Mouse (Mus musculus): Measurements from ENCODE around the gene 1700012B07Rik. TPM values are rescaled to one million over a fixed set of nuclear protein-coding genes. Genes with fewer than 3 reads are reported as not detected.
A peak's percentile ranks its signal among the peaks of the same experiment; 100 is the strongest.

The 1700012B07Rik gene
- total and polyA plus RNA-seq, 2 experiments from 2014 or later = not detected

GRCm38 (mm10) chr11:109873161-109873775, 45.4 kb upstream of the 1700012B07Rik start:
- DNase-seq (ENCODE audit: low spot score) = peak; percentile 79
- Histone ChIP-seq H3K27me3 (ENCODE audit: insufficient read depth, low read length) (no peaks in the 10 kb centered on the region), H3K36me3 (ENCODE audit: insufficient read depth, low read length) (no peaks in the 10 kb centered on the region), H3K4me1 (ENCODE audit: insufficient read depth, low read length) (no peaks in the 10 kb centered on the region), H3K27ac (ENCODE audit: low read depth, low read length) (no peak overlapping the region), H3K9me3 (ENCODE audit: low read length) (no peaks in the 10 kb centered on the region), H3K4me2 (ENCODE audit: low read depth, low read length, poor library complexity, severe bottlenecking) (no peak overlapping the region), H3K9ac (replicated peaks; ENCODE audit: low read length, poor library complexity, severe bottlenecking) (no peak overlapping the region), H3K4me3 (ENCODE audit: low read depth, low read length) (no peak overlapping the region)
- WGBS = 50% methylated on average over 9 of the region's 9 CpGs
- ATAC-seq (ENCODE audit: low FRiP score) = no peak
- peak; percentile 76 for TF ChIP-seq CTCF (IDR thresholded peaks at IDR 0.05)

DNA sequence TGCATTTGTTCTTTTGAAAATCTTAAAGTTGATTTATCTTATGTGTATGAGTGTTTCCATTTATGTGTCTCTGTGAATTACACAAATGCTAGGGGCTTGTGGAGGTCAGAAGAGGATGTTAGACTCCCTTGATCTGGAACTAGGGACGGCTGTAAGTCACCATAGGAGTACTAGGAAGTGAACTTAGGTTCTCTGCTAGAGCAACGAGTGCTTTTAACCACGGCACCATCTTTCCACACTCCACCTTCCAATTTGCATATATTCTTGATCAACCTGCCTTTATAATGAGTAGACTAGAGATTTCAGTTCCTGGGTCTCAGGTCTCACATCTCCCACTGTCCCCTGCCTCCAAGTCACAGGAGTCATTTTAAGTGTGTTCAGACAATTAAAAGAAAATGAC, 44.8 kb upstream of the 1700012B07Rik start:
- H3K27me3 ChIP-seq (ENCODE audit: insufficient read depth, low read length) = no peaks in the 10 kb centered on the region
- no peak for TF ChIP-seq CTCF (IDR thresholded peaks at IDR 0.05)
- no peaks in the 10 kb centered on the region for H3K4me1 ChIP-seq (ENCODE audit: insufficient read depth, low read length)
- H3K4me2 ChIP-seq (ENCODE audit: low read depth, low read length, poor library complexity, severe bottlenecking) = no peak overlapping the region
- H3K9me3 ChIP-seq (ENCODE audit: low read length) = no peaks in the 10 kb centered on the region
- H3K9ac ChIP-seq (replicated peaks; ENCODE audit: low read length, poor library complexity, severe bottlenecking) = no peak overlapping the region
- WGBS = 70% methylated on average over 3 of the region's 3 CpGs
- no peak overlapping the region for H3K4me3 ChIP-seq (ENCODE audit: low read depth, low read length)
- ATAC-seq (ENCODE audit: low FRiP score) (no peak), DNase-seq (ENCODE audit: low spot score) (no peak)
- H3K36me3 ChIP-seq (ENCODE audit: insufficient read depth, low read length) = no peaks in the 10 kb centered on the region
- H3K27ac ChIP-seq (ENCODE audit: low read depth, low read length) = no peak overlapping the region

GRCm38 (mm10) chr11:109872056-109872455, 44.2 kb upstream of the 1700012B07Rik start:
- 89% methylated on average over 10 of the region's 10 CpGs for WGBS
- H3K27ac ChIP-seq (ENCODE audit: low read depth, low read length) = no peak overlapping the region

GRCm38 (mm10) chr11:109867861-109868260, 40.0 kb upstream of the 1700012B07Rik start:
- H3K36me3 ChIP-seq (ENCODE audit: insufficient read depth, low read length) = no peaks in the 10 kb centered on the region
- TF ChIP-seq CTCF (IDR thresholded peaks at IDR 0.05) = no peak
- H3K4me3 ChIP-seq (ENCODE audit: low read depth, low read length) = no peak overlapping the region
- DNase-seq (ENCODE audit: low spot score) (no peak), ATAC-seq (ENCODE audit: low FRiP score) (no peak)
- no peak overlapping the region for H3K27ac ChIP-seq (ENCODE audit: low read depth, low read length)
- no peak overlapping the region for H3K9ac ChIP-seq (replicated peaks; ENCODE audit: low read length, poor library complexity, severe bottlenecking)
- WGBS = 90% methylated on average over 5 of the region's 5 CpGs
- H3K9me3 ChIP-seq (ENCODE audit: low read length) = peaks cover 3% of the 10 kb centered on the region; the same call in 1 of the 2 replicates
- H3K27me3 ChIP-seq (ENCODE audit: insufficient read depth, low read length) = no peaks in the 10 kb centered on the region
- no peak overlapping the region for H3K4me2 ChIP-seq (ENCODE audit: low read depth, low read length, poor library complexity, severe bottlenecking)
- H3K4me1 ChIP-seq (ENCODE audit: insufficient read depth, low read length) = no peaks in the 10 kb centered on the region

More at GRCm38 (mm10) chr11:109872056-109872455, 44.2 kb upstream of the 1700012B07Rik start:
- H3K4me1 ChIP-seq (ENCODE audit: insufficient read depth, low read length) = no peaks in the 10 kb centered on the region
- no peak overlapping the region for H3K4me3 ChIP-seq (ENCODE audit: low read depth, low read length)
- H3K36me3 ChIP-seq (ENCODE audit: insufficient read depth, low read length) = no peaks in the 10 kb centered on the region
- DNase-seq (ENCODE audit: low spot score) (no peak), ATAC-seq (ENCODE audit: low FRiP score) (no peak)
- no peak overlapping the region for H3K9ac ChIP-seq (replicated peaks; ENCODE audit: low read length, poor library complexity, severe bottlenecking)
- TF ChIP-seq CTCF (IDR thresholded peaks at IDR 0.05) = no peak
- no peak overlapping the region for H3K4me2 ChIP-seq (ENCODE audit: low read depth, low read length, poor library complexity, severe bottlenecking)
- no peaks in the 10 kb centered on the region for H3K27me3 ChIP-seq (ENCODE audit: insufficient read depth, low read length)
- H3K9me3 ChIP-seq (ENCODE audit: low read length) = no peaks in the 10 kb centered on the region

DNA sequence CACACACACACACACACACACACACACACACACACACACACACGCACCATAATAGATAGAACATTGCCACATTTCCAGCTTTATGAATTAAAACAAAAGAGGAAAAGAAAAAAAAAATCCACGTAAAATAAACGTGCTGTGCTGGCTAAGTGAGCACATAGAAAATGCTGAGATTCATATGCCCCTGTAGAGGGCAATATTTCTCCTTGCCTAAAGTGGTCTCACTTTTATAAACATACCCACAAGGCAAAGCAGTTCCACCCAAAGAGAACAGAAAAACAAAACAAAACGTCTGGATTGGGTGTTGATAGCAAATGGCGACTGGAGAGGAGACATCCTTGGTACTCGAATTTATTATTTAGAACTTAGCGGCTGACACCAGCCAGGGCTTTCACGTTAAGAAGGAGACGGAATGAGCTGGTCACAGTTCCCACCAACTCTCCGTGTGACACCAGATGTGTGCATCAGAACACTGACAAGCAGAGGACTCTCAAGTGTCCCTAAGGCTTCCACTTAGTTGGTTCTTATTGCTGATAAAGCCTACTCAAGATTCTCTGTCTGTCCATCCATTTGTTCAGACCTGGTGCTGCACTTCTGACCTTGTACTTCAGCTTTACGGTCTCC, 38.8 kb upstream of the 1700012B07Rik start:
- Histone ChIP-seq H3K27ac (ENCODE audit: low read depth, low read length) (no peak overlapping the region), H3K4me1 (ENCODE audit: insufficient read depth, low read length) (no peaks in the 10 kb centered on the region), H3K27me3 (ENCODE audit: insufficient read depth, low read length) (no peaks in the 10 kb centered on the region), H3K36me3 (ENCODE audit: insufficient read depth, low read length) (no peaks in the 10 kb centered on the region), H3K4me3 (ENCODE audit: low read depth, low read length) (no peak overlapping the region), H3K9me3 (ENCODE audit: low read length) (peaks cover 3% of the 10 kb centered on the region; the same call in 1 of the 2 replicates), H3K9ac (replicated peaks; ENCODE audit: low read length, poor library complexity, severe bottlenecking) (no peak overlapping the region), H3K4me2 (ENCODE audit: low read depth, low read length, poor library complexity, severe bottlenecking) (no peak overlapping the region)
- ATAC-seq (ENCODE audit: low FRiP score) (no peak), DNase-seq (ENCODE audit: low spot score) (no peak)
- WGBS = 84% methylated on average over 11 of the region's 11 CpGs
- peak; percentile 38 for TF ChIP-seq CTCF (IDR thresholded peaks at IDR 0.05)

GRCm38 (mm10) chr11:109865526-109865925, 37.7 kb upstream of the 1700012B07Rik start:
- H3K27ac ChIP-seq (ENCODE audit: low read depth, low read length) = no peak overlapping the region

More at GRCm38 (mm10) chr11:109865526-109865925, 37.7 kb upstream of the 1700012B07Rik start:
- Histone ChIP-seq H3K4me3 (ENCODE audit: low read depth, low read length) (no peak overlapping the region), H3K9ac (replicated peaks; ENCODE audit: low read length, poor library complexity, severe bottlenecking) (no peak overlapping the region), H3K4me1 (ENCODE audit: insufficient read depth, low read length) (no peaks in the 10 kb centered on the region), H3K36me3 (ENCODE audit: insufficient read depth, low read length) (no peaks in the 10 kb centered on the region), H3K9me3 (ENCODE audit: low read length) (peaks cover 3% of the 10 kb centered on the region; the same call in 1 of the 2 replicates), H3K27me3 (ENCODE audit: insufficient read depth, low read length) (no peaks in the 10 kb centered on the region), H3K4me2 (ENCODE audit: low read depth, low read length, poor library complexity, severe bottlenecking) (no peak overlapping the region)
- no peak for DNase-seq (ENCODE audit: low spot score)
- ATAC-seq (ENCODE audit: low FRiP score) = no peak
- no peak for TF ChIP-seq CTCF (IDR thresholded peaks at IDR 0.05)
- WGBS = 77% methylated on average over 8 of the region's 8 CpGs
